Mouse (Mus musculus): ENCODE measurements at regions not wholly inside any gene's neighbourhood (a gene's known extent, or its start where the extent isn't known, plus 50 kb on each side); places are given as distances from the start of the nearest gene placed in this dataset.

- TF ChIP-seq EP300 (IDR thresholded peaks at IDR 0.05; ENCODE audit: low read depth) (no peak), CTCF (IDR thresholded peaks at IDR 0.05; ENCODE audit: low read depth) (no peak)
Observed at GRCm38 (mm10) chr11:112657410-112658159, 124.4 kb upstream of the Sox9 start.

Measured in liver, embryonic 14.5 days (tissue).